Mouse (Mus musculus) layer of hippocampus, adult 8-10 months (tissue): ENCODE data around the gene Hoxb2. TPM values are rescaled to one million over a fixed set of nuclear protein-coding genes. Genes with fewer than 3 reads are reported as not detected.

Source experiments
- DNase-seq, 2 experiments: peaks; one replicate each; pipeline ENCODE4 v3.0.0; 2022; ENCODE audit warnings: low spot score in 2 of 2
- total RNA-seq, 4 experiments: library from RNA; stranded (reverse); gene quantifications; 2 replicates each; pipeline ENCODE4 v1.2.4; 2022

Gene Hoxb2
- total RNA-seq, 4 experiments from 2014 or later = not detected

DNA sequence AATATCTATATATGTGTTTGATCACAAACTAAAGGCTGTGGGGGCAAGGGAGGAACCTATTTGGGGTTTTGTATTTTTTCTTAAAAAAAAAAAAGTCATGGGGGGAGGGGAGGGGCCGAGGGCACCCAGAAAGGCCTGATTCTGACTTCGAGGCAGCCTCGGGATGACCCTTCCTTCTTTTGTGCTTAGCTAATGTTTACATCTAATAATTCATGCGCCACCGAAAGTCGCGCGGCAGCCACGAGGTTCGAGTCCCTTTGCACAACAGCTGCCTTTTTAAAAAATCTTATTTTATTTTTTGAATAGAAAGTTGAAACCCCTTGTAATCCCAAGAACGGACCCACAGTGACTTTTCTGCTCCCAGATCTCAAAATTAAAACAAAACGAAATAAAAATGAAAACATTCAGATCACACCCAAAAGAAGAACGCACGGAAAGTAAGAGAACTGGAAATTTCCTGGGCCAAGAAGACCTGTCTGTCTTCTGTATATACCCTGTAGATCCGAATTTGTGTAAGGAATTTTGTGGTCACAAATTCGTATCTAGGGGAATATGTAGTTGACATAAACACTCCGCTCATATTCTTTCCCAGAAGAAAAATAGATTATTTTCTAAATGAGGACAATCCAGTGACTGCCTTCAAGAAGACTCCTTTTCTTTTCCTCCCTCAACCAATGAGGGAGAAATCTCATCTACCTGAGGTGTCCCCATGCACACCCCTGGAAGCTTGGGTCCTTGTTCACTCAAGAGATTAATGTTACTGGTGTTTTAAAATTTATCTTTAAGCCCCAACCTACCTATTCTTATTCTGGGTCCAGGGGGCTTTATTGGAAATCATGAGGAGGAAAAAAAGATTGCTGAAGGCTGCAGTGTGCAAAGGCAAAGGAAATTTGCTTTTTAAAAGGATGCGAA is 33.4 kb upstream of the Hoxb2 start:
- no peak for DNase-seq

DNA sequence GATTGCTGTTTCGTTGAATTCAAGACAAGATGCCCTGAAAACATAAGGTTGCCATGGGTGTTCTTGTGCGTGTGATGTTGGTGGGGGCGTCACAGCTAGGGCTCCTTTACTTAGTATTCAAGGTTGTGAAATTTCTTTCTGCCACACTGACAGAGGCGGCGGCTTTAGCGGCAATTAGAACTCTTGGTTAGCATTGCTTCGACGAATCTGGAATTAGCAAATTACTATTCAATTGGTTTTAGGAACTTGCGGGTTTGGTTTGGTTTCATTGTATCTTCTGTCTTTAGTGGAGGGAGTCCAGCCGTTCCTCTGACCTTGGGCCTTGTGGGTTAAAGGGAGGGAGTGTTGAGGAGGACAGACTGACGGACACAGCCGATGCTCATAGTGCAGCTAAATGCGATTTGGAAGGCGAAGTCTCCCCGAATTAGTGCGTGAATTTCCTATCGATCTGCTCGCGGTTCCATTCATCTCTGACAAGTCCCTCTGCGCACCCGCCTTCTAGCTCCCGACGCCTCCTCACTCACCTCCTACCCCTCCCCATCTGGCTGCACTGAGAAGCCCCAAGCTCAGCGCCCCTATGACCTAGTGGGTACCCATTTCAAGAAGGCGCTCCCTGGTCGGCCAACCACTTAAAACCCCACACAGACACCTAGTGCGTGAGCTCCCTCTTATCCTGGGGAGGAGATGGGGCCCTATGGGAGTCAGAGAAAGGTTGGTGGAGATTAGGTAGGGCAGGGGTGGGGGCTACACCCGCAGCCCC is 32.5 kb upstream of the Hoxb2 start, which contains the start of gene Hoxb4:
TSS of gene Hoxb4 (plus strand) at position 660 of the 760 bp plus-strand sequence.
- DNase-seq = no peak

DNA sequence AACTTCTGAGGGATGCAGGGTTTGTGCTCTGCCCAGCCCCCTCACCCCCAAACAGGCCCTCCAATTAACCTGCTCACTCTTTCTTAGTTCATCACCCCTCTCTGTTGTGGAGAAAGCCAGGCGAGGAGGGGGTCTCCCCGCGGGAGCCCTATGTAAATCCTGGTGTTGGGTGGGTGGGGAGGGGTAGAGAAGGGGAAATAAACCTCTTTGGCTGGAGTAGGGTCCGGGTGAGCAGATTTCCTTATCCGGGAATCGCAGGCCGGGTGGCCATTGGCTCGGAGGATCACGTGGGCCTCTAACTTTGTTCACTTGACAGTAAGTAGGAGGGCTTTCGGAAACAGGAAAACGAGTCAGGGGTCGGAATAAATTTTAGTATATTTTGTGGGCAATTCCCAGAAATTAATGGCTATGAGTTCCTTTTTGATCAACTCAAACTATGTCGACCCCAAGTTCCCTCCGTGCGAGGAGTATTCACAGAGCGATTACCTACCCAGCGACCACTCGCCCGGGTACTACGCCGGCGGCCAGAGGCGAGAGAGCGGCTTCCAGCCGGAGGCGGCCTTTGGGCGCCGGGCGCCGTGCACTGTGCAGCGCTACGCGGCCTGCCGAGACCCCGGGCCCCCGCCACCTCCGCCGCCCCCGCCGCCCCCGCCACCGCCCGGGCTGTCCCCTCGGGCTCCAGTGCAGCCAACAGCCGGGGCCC is 31.8 kb upstream of the Hoxb2 start:
- DNase-seq = no peak

DNA sequence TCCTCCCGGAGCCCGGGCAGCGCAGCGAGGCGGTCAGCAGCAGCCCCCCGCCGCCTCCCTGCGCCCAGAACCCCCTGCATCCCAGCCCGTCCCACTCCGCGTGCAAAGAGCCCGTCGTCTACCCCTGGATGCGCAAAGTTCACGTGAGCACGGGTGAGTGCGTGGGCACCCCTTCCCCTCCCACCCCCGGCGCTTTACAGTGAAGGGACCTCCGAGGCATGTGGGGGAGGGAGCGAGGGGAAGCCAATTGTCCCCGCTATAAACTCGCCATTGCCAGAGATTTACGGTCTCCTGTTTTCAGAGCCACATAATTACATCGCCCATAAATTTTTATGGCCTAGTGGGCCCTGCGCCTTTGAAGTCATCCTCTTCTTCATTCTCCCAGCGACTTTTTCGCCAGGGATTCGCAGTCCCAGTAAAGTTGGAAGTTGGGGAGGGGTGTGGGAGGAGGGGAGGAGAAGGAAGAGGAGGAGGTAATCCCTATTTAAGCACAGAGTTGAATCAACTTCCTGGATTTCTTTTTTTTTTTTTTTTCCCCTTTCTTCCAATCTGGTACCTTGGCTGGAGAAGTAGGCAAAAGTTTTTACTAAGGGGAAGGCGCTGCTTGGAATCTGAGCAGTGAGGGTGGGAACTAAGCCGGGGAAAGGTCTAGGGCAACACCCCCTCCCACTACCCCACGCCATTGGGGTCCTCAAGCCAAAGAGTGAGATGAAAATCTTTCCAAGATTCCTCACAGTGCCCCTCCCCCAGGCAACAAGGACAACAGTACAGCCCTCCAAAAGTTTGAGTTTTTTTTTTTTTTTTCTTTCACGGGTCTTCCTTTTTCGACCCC is 31.0 kb upstream of the Hoxb2 start:
- DNase-seq = no peak

DNA sequence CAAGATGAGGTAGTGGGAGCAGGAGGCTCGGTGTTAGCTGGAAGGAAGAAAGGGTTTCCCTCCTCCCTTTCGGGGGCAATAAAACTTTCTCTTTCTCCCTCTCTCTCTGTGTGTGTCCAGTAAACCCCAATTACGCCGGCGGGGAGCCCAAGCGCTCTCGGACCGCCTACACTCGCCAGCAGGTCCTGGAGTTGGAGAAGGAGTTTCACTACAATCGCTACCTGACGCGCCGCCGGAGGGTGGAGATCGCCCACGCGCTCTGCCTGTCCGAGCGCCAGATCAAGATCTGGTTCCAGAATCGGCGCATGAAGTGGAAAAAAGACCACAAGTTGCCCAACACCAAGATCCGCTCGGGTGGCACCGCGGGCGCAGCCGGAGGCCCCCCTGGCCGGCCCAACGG is 30.4 kb upstream of the Hoxb2 start:
- DNase-seq = no peak

DNA sequence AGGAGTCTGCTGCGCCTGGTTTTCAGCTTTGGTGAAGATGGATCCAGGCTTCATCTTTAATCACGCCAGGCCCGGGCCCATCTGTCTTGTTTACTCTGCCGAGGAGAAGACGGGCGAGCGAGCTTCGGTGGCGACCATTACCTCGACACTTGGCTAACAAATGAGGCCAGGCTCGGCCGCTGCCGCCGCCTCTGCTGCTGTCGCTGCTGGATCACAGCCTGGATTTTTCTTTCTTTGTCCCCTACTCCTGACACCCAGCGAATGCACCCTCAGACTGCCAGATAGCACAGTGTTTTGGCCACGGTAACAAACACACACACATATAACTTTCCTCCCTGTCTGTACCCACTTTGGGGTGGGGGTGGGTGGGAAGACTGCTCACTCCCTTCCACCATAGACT is 29.6 kb upstream of the Hoxb2 start:
- DNase-seq = no peak

DNA sequence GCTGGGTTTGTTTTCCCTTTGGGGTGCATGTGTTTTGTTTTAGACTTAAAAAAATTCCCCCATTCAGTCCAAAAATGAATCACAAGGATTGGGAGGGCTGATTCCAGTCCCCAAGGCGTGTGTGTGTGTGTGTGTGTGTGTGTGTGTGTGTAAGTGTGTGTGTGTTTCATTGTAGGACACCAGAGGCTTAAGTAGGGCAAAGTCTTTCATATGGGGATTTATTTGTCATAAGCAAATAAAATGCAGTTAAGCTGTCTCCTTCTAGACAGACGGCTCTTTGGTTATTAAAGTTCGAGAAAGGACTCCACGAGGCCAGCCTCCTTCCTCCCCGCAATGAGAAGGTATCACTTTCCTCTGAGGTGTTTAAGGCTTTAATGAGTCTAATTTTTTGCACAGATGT is 28.5 kb upstream of the Hoxb2 start:
- DNase-seq = no peak

DNA sequence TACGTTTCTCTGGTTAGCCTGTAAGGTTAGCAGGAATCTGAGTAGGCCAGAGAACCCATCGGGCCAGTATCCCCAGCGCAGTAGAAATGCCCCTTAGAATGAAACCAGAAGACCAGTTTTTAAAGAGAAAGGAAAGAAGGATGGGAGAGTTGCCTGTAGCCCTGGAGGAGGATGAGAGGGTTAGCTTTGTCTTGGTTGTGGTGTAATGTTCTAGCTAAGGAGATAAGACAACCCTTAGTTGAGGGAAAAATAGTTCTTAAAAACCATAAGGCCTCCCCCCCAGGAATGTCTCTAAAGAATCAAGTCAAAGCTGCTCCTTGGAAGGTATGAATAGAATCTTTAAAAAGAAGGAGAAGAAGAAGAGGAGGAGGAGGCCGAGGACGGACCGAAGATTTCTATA is 27.6 kb upstream of the Hoxb2 start:
- no peak for DNase-seq

DNA sequence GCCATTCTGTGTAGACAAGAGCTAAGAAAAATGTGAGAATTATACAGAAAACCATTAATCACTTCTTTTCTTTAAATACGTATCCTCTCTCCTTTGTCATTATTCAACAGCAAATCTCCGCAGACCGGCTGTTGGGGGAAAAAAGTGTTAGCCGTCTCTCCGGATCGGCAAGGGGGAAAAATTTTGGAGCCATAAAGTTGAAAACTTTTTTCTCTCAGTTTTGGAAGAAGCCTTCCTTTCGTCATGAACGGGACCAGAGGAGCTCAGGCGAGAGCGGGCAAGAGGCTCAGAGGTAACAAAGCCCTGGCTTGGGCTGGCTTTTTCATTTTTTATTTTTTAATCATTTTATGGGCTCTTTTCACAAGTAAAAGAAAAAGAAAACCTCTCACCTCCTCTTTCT is 27.2 kb upstream of the Hoxb2 start, which contains the start of gene Hoxb3:
TSS of gene Hoxb3 (plus strand) at position 173 of the 400 bp plus-strand sequence.
- DNase-seq = no peak

DNA sequence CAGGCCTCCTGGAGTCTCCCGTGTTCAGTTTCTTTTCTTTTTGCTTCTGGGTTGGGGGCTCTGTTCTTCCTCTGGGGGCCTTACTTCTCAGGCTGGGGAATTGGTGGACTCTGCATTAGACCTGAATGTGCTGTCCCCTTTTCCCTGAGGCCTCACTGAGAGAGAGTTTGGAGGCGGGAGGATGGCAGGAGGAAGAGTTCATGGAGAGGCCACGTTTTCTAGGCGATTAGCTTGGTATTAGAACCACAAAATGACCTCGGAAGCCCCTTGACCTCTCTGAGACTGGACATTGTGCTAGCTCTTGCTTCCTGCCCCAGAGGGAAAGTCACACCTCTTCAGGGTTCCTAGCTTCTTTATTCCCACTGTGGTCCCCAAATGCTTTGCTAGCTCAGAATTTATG is 26.2 kb upstream of the Hoxb2 start:
- DNase-seq = no peak

DNA sequence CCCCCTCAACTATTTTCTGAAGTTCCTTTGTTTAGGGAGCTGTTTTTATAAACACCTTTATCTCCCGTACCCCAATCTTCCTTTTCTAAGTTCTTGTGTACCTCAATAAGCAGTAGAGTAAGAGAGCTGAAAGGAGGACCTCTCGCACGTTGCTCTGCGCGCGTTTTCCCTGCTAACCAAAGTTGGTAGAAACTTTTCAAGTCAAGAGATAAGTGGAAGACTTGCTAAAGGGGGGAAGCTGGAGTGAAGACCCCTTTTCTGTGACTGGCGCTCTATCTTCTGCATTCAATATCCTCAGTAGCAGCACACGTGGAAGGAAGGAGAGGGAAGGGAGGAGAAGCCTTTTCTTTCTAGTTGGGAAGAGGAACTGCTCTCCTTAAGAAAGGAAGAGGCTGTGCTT is 25.4 kb upstream of the Hoxb2 start:
- no peak for DNase-seq

DNA sequence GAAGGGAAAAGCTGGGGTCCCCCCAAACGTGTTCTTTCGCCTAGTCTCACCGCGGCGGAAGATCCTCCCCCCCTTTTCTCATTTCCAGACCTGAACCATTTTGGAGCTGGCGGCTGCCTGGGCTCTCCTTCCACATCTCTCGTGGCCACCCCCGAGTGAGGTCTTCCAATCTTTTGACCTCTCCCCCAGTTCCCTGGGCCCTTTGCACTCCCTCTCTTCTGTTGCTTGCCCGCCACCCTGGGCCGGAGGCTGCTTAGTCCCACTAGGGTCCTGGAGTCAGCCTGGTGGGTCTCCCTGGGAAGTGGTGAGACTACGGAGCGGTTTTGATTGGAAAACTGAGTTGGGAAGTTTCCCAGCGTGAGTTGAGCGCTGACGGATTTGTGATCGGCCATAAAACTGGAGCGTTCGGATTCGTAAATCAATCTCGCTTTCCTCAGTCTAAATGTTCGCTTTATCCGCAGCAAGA is 24.5 kb upstream of the Hoxb2 start:
- DNase-seq = no peak

DNA sequence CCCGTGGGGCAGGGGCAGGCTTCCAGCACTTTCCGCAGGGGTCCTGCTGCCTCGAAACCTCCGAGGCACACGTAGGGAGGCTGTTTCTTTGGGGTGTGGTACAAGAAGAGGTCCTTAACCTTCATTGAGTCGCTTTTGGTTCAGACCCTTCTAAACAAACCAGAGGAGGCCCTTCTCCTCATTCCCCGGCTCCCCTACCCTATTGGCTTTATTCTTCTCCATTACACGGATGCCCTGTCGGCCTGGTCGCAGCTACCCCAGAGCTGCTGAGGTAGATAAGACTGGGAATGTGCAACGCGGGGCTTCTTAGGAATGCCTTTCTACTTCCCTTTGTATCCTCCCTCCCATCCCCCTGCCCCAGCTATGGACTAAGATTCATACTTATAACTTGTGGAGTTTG is 23.6 kb upstream of the Hoxb2 start:
- no peak for DNase-seq

DNA sequence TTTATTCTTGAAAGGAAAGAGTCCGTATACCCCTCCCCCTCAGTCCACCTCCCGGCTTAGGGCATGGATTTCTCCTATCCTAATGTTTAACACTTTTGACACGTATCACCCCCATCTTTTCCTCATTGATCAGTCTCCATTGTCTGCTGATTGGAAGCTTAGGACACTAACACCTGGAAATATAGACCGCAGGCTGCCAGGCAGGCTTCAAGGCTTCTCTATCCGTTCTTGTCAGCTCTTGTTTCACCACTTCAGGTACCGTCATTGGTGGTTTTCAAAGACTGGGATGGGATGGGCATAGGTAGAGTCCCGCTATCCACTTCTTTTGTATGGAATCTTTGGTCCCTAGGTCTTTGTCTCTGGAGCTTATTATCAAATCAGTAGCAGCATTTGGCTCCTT is 23.2 kb upstream of the Hoxb2 start:
- DNase-seq = no peak

DNA sequence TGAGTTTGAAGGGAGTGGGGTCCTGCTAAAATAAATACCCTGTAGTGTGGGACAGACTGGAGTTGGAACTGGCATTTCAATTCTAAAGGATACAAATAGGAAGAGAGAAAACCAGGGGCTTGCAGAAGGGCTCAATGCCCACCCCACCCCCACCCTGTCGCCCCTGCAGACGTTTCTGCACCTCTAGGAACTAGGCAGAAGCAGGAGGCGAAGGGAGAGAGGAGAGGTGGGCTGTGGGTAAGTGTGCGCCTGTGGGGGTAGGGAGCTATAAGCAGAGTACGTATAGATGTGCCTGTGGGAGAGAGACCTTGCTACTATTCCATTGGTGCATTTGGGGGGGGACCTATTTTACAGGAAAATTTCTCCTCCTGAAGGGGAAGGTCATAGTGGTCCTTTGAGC is 22.6 kb upstream of the Hoxb2 start:
- DNase-seq = no peak

DNA sequence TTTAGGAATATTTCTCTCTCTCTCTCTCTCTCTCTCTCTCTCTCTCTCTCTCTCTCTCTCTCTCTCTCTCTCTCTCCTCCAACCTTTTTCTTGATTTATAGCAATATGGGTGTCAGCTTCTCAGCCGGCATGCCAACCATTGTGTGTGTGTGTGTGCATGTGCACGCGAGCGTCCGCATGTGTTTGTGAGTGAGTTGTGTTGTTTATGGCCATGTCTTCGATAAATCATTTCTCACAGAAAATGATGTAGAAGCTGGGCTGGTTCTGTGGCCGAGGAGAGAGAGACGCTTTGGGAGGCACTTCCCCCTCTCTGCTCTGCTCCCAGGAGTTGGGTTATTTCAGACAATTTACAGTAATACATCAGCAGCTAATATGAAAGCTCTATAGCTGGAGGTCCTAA is 21.7 kb upstream of the Hoxb2 start:
- DNase-seq = no peak

DNA sequence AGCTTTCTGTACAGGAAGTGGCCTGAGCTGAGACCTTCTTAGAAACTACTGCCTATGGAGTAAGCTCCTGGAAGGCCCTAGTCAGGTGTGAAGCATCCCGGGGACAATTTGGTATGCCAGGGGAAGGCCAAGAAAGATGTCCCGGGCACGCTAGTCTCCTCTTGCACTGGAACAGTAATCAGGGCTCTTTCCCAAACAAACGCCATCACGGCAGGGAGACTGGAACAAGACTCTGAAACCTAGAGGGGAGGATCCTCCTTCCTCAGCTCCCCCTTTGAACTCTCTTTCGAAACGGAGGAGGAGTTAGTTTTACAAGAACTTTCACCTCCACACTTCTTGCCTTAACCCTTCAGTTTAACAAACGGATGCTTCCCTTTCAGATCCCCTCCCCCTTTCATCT is 18.2 kb upstream of the Hoxb2 start:
- DNase-seq = no peak

DNA sequence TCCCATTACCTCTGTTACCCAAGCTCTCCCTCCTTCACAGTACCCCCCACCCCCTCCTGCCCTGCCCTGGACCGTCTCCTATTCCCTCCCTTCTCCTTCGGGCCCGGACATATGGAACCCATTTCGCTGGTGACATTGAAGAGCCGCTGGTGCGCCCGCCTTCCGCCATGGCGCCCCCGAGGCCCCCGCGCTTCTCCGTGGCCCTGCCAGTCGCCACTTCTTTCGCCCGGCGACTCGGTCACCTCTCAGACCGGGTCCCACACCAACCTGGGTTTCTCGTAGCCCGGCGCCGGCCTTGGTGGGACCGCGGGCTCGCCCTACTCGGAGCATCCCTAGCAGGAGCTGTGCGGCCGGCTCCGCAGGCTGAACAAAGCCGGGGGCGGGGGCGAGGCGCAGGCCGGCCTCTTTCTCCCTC is 17.7 kb upstream of the Hoxb2 start:
- DNase-seq = no peak

DNA sequence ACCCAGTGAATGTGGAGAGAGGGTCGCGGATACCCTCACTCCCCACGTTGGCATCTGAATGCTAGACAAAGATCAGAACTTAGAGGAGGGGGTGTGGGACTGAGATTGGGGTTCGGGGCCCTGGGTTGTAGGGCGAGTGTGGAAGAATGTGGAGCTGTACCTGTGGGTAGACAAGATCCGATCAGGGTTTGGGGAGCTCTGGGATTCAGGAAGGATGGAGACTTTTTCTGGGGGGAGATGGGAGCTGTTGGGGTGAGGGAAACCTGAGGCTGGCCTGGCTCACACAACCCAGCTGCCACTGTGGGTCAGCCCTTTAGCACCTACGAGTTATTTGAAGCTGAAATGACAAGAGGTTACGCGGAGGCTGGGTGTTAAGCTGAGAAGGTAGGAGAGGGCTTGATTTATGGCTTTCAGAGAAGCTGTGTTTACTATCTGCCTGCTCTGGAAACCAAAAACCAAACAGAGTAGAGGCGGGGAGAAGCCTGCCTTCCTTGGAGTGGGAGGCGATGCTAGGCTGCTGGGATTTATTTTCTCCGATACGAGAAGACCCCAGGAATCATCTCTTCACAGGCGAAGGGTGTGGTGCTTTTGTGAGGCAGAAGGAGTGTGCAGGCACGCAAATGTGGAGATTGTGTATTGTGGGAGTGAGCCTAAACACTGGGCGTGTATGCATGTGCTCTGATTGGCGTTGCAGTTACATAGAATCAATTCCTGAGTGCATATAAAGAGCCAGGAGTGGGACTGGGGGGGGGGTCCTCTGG is 16.9 kb upstream of the Hoxb2 start:
- no peak for DNase-seq

DNA sequence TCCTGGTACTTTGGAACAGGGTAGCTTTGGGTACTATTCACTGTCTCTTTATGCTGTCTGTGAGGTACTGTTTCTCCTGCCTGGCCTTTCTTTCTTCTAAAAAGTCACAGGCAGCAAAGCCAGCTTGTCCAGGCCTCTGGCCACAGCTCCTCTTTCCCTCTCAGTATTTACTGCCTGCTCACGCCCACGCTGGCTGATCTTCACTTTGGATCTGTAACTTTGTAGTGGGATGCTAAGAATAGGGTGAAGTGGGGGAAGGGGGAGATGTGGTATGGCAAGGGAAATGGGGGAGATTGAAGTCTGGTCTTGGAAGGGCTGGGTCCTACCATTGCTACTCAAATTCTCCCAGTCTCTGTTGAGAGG is 16.3 kb upstream of the Hoxb2 start:
- DNase-seq = no peak
